In the genomic region with DNA sequence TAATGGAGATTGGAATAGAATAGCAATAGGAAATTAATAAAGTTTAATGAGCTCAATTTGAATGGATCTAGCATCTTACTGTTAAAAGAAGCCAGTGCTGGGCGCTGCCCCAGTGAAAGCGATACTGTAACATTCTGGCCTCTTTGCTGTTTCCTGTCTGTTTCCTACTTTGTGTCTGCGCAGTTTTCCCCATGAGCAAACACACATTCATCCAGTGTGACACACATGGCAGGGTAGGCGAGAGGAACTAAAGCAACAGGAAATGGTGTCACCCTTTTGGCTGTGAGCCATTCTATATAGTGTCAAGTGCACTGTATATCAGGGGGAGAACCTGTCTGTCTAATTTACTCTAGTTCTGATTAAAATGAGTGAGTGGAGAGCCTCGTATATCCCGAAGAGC, we compare ENCODE assay signal across 8 mouse cellular contexts.
DNase-seq lines count a peak whose midpoint lies in the region; ATAC-seq lines count a peak whose summit lies in the region.

No protein-coding gene starts in this region.

- intact Hi-C loops in left cerebral cortex, postnatal 36 days (cut with DNase I), result no loop called here

- H3K9me3 ChIP-seq in neural tube, embryonic 14.5 days (ENCODE audit: control insufficient read depth, low read length), result no peaks in the 10 kb centered on the region
- H3K9me3 ChIP-seq in megakaryocyte, embryonic 14.5 days, result no peaks in the 10 kb centered on the region

- no peak overlapping the region for H3K9ac ChIP-seq in neural tube, embryonic 14.5 days (replicated peaks; ENCODE audit: low read depth, low read length)

- no peak for DNase-seq in neural tube, embryonic 10.5 days (ENCODE audit: extremely low spot score, low spot score)
- no peak for DNase-seq in left cerebral cortex, adult 8-10 months (ENCODE audit: low spot score in 2 of 2)
- DNase-seq in cerebellum, adult 11 months, result no peak
- no peak for DNase-seq in left cerebral cortex, postnatal 36 days (ENCODE audit: low spot score in 2 of 2)
- no peak for DNase-seq in urinary bladder, adult 18-20 months (ENCODE audit: low spot score in 2 of 2)

- H3K4me3 ChIP-seq in neural tube, embryonic 14.5 days (ENCODE audit: low read depth, low read length), result no peak overlapping the region
- peak overlapping the region; percentile 76 for H3K4me3 ChIP-seq in megakaryocyte, embryonic 14.5 days (replicated peaks)

- no peaks in the 10 kb centered on the region for H3K27me3 ChIP-seq in neural tube, embryonic 14.5 days (ENCODE audit: control insufficient read depth, insufficient read depth, low read length)
- H3K27me3 ChIP-seq in megakaryocyte, embryonic 14.5 days (replicated peaks), result peaks cover 21% of the 10 kb centered on the region

- peak; percentile 56; the same call in 1 of the 2 replicates for ATAC-seq in neural tube, embryonic 14.5 days (ENCODE audit: low read depth)
- ATAC-seq in inflammation-experienced regulatory T-cells, adult 6 months, result peak; percentile 96

- H3K4me2 ChIP-seq in neural tube, embryonic 14.5 days (ENCODE audit: low read depth, low read length), result no peak overlapping the region

- H3K36me3 ChIP-seq in neural tube, embryonic 14.5 days (ENCODE audit: control insufficient read depth, insufficient read depth, low read length), result no peaks in the 10 kb centered on the region
- H3K36me3 ChIP-seq in megakaryocyte, embryonic 14.5 days (replicated peaks; ENCODE audit: low read length), result no peaks in the 10 kb centered on the region

- H3K4me1 ChIP-seq in neural tube, embryonic 14.5 days (ENCODE audit: control insufficient read depth, insufficient read depth, low read length), result peaks cover 7% of the 10 kb centered on the region; the same call in 1 of the 2 replicates
- peaks cover 19% of the 10 kb centered on the region for H3K4me1 ChIP-seq in megakaryocyte, embryonic 14.5 days

- H3K27ac ChIP-seq in neural tube, embryonic 14.5 days (ENCODE audit: low read depth, low read length), result no peak overlapping the region

- WGBS in neural tube, embryonic 14.5 days, result 45% methylated on average over 6 of the region's 6 CpGs
